Mouse (Mus musculus): ENCODE results near the gene Lrrc29. TPM values are rescaled to one million over a fixed set of nuclear protein-coding genes. Genes with fewer than 3 reads are reported as not detected.

The Lrrc29 gene
- polyA plus RNA-seq, 1 experiment from 2014 or later = 1.3 TPM

DNA sequence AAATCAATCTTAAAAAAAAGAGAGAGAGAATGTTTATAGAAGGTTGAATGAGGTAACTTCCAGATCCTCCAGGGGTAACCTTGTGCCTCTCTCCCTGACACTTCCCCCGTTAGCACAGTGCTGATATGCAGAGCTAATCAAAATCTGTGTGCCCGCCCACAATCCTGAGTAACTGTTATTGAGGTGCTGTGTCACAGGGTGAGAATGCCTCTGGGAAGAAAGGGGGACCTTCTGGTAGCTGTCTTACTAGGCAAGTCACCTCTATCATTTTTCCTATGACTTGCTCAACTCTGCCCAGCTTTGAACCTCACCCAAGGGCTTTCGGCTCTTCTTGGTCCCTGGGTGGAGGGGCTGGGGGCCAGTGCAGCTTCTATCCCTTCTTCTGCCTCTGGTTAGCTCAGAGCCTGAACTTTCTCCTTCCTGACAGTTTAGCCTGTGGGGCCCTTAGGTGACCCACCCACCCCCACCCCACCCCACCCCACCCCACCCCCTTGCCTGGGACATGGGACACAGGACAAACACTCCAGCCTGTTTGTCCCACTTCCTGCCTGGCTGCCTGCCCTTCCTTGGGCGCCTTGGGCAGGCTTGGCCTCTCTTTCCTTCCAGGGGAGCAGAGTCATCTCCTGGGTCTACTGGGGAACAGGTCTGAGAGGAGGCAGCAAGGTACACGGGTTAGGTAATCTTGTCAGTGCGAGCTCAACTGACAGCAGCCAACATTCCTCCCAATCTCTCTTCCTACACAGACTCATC lies 14.0 kb upstream of the Lrrc29 start:
- H3K4me3 ChIP-seq = no peak overlapping the region
- H3K9me3 ChIP-seq = no peaks in the 10 kb centered on the region
- no peak for DNase-seq (ENCODE audit: low spot score)
- peaks cover 27% of the 10 kb centered on the region for H3K4me1 ChIP-seq
- no peak overlapping the region for H3K27ac ChIP-seq (replicated peaks)
- H3K27me3 ChIP-seq (replicated peaks; ENCODE audit: low read depth, poor library complexity, severe bottlenecking) = 0 out of 2 replicates have a peak, but pooled peaks cover 3% of the 10 kb centered on the region
- H3K36me3 ChIP-seq (replicated peaks) = peaks cover 45% of the 10 kb centered on the region
- WGBS = 81% methylated on average over 6 of the region's 6 CpGs

DNA sequence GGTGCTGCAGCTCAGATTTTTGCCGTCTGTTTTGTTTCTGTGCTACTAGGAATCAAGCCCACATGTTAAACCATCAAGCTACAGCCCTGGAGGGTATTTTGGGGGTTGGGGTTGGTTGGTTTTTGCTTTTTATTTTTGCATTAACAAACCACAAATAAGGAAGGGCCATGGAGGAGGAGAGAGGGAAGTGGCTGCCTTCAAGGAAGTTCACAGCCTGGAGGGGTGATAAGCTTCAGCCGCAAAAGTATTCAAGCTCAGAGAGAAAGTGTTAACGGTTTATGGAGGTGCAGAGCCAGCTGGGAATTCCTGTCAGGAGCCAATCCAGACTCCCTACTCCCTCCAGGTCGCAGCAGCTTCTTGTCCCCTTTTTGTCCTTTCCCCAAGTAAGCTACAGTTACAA lies 12.9 kb upstream of the Lrrc29 start:
- no peak for DNase-seq (ENCODE audit: low spot score)
- Histone ChIP-seq H3K9me3 (no peaks in the 10 kb centered on the region), H3K27me3 (replicated peaks; ENCODE audit: low read depth, poor library complexity, severe bottlenecking) (0 out of 2 replicates have a peak, but pooled peaks cover 3% of the 10 kb centered on the region), H3K27ac (replicated peaks) (no peak overlapping the region; the same call in 1 of the 2 replicates), H3K4me3 (no peak overlapping the region), H3K36me3 (replicated peaks) (peaks cover 55% of the 10 kb centered on the region), H3K4me1 (peaks cover 18% of the 10 kb centered on the region)
- WGBS = 54% methylated on average over 4 of the region's 4 CpGs

GRCm38 (mm10) chr8:105336373-105337130 lies 10.5 kb upstream of the Lrrc29 start:
- no peak for DNase-seq (ENCODE audit: low spot score)
- H3K27ac ChIP-seq (replicated peaks) = no peak overlapping the region
- peaks cover 77% of the 10 kb centered on the region for H3K36me3 ChIP-seq (replicated peaks)
- no peak overlapping the region for H3K4me3 ChIP-seq
- H3K27me3 ChIP-seq (replicated peaks; ENCODE audit: low read depth, poor library complexity, severe bottlenecking) = 0 out of 2 replicates have a peak, but pooled peaks cover 3% of the 10 kb centered on the region
- no peaks in the 10 kb centered on the region for H3K9me3 ChIP-seq
- WGBS = 50% methylated on average over 32 of the region's 32 CpGs
- peaks cover 17% of the 10 kb centered on the region for H3K4me1 ChIP-seq

GRCm38 (mm10) chr8:105332523-105332922 lies 6.4 kb upstream of the Lrrc29 start:
- DNase-seq (ENCODE audit: low spot score) = no peak
- H3K4me3 ChIP-seq = no peak overlapping the region

GRCm38 (mm10) chr8:105331931-105332330 lies 5.9 kb upstream of the Lrrc29 start:
- no peak overlapping the region for H3K27ac ChIP-seq (replicated peaks)
- WGBS = 93% methylated on average over 9 of the region's 9 CpGs
- H3K4me1 ChIP-seq = peaks cover 7% of the 10 kb centered on the region
- no peak for DNase-seq (ENCODE audit: low spot score)
- H3K36me3 ChIP-seq (replicated peaks) = peaks cover 95% of the 10 kb centered on the region
- no peak overlapping the region for H3K4me3 ChIP-seq
- H3K9me3 ChIP-seq = no peaks in the 10 kb centered on the region
- H3K27me3 ChIP-seq (replicated peaks; ENCODE audit: low read depth, poor library complexity, severe bottlenecking) = no peaks in the 10 kb centered on the region

More at GRCm38 (mm10) chr8:105332523-105332922, 6.4 kb upstream of the Lrrc29 start:
- Histone ChIP-seq H3K9me3 (no peaks in the 10 kb centered on the region), H3K27ac (replicated peaks) (no peak overlapping the region), H3K36me3 (replicated peaks) (peaks cover 98% of the 10 kb centered on the region), H3K4me1 (peaks cover under 1% of the 10 kb centered on the region), H3K27me3 (replicated peaks; ENCODE audit: low read depth, poor library complexity, severe bottlenecking) (0 out of 2 replicates have a peak, but pooled peaks cover 3% of the 10 kb centered on the region)
- WGBS = 73% methylated on average over 2 of the region's 2 CpGs

DNA sequence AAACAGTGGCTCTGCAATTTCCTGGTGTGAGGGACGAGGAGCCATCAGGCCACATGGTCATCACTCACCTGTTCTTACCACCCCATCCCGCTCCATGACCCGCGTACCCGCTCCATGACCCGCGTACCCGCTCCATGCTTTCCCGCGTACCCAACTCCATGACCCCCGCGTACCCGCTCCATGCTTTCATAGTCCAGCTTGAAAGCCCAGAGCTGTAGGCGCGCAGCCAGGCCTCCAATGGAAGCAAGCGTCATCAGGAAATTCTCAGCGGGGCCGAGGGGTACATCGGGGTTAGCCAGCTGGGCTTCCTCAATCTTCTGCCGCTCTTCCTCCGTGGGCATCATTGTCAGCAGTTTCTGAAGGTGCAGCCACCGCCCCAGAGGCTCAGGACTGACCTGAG lies 5.4 kb upstream of the Lrrc29 start:
- WGBS = 94% methylated on average over 22 of the region's 22 CpGs
- peaks cover 90% of the 10 kb centered on the region for H3K36me3 ChIP-seq (replicated peaks)

GRCm38 (mm10) chr8:105330325-105330724 lies 4.2 kb upstream of the Lrrc29 start:
- Histone ChIP-seq H3K36me3 (replicated peaks) (peaks cover 79% of the 10 kb centered on the region), H3K9me3 (no peaks in the 10 kb centered on the region), H3K27me3 (replicated peaks; ENCODE audit: low read depth, poor library complexity, severe bottlenecking) (no peaks in the 10 kb centered on the region), H3K4me3 (no peak overlapping the region), H3K27ac (replicated peaks) (no peak overlapping the region), H3K4me1 (peaks cover 13% of the 10 kb centered on the region)
- DNase-seq (ENCODE audit: low spot score) = no peak
- 95% methylated on average over 12 of the region's 12 CpGs for WGBS

More for the DNA sequence above, 5.4 kb upstream of the Lrrc29 start:
- Histone ChIP-seq H3K9me3 (no peaks in the 10 kb centered on the region), H3K27me3 (replicated peaks; ENCODE audit: low read depth, poor library complexity, severe bottlenecking) (no peaks in the 10 kb centered on the region), H3K4me1 (peaks cover 9% of the 10 kb centered on the region), H3K4me3 (no peak overlapping the region), H3K27ac (replicated peaks) (no peak overlapping the region)
- no peak for DNase-seq (ENCODE audit: low spot score)

DNA sequence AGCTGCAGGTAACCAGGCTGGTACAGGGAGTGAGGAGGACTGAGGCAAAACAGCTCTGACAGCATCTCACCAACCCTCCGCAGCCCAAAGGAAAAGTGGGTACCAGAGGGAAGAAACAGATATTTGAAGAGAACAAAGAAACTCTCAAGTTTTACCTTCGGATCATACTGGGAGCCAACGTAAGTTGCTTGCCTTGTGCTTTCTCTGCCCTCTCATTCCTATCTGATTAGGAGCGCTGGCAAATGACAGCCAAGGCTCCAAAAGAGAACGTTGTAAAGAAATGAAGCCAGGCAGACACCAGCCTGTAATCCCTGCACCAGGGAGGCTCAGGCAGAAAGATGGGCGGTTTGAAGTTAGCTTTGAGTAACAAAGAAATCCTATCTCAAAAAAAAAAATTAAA lies 890 bp upstream of the Lrrc29 start:
- Histone ChIP-seq H3K36me3 (replicated peaks) (peaks cover 55% of the 10 kb centered on the region), H3K4me3 (peak overlapping the region; percentile 84), H3K27me3 (replicated peaks; ENCODE audit: low read depth, poor library complexity, severe bottlenecking) (no peaks in the 10 kb centered on the region), H3K9me3 (no peaks in the 10 kb centered on the region), H3K27ac (replicated peaks) (peak overlapping the region; percentile 88), H3K4me1 (peaks cover 21% of the 10 kb centered on the region)
- 45% methylated on average over 6 of the region's 6 CpGs for WGBS
- no peak for DNase-seq (ENCODE audit: low spot score)

GRCm38 (mm10) chr8:105325641-105326093 lies 411 bp downstream of the Lrrc29 start:
- peaks cover 21% of the 10 kb centered on the region for H3K4me1 ChIP-seq
- H3K27ac ChIP-seq (replicated peaks) = peak overlapping the region; percentile 88
- peak overlapping the region; percentile 84 for H3K4me3 ChIP-seq
- H3K27me3 ChIP-seq (replicated peaks; ENCODE audit: low read depth, poor library complexity, severe bottlenecking) = no peaks in the 10 kb centered on the region
- WGBS = under 1% methylated on average over 12 of the region's 12 CpGs
- DNase-seq (ENCODE audit: low spot score) = no peak
- H3K9me3 ChIP-seq = no peaks in the 10 kb centered on the region
- peaks cover 42% of the 10 kb centered on the region for H3K36me3 ChIP-seq (replicated peaks)

GRCm38 (mm10) chr8:105323183-105323582 lies 2.9 kb downstream of the Lrrc29 start:
- WGBS = 89% methylated on average over 4 of the region's 4 CpGs
- H3K36me3 ChIP-seq (replicated peaks) = peaks cover 38% of the 10 kb centered on the region

DNA sequence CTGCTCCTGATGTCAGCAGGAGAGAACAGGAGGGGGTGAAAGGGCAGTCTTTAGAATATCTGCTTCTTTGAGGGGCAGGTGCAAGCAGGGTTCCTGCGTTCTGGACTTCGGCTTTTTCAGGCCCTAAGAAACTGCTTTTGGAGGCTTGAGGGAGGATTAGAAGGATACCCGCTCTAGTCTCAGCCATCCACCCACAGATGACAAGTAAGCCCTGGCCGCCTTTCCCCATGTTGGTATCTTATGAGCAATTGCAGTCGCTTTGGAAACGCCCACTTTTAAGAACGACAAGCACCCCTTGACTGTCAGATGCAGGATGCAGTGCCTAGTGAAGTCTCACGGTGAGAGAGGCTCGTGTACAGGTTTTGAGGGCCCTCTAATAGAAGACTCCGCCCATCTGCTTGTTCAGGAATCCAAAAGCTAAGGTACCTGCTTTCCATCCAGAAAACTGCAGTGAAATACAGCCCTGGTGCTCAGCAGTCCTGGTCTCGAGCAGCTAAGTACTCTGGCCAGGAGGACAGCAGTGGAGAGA lies 7.4 kb downstream of the Lrrc29 start:
- no peaks in the 10 kb centered on the region for H3K9me3 ChIP-seq
- no peak overlapping the region for H3K4me3 ChIP-seq
- no peaks in the 10 kb centered on the region for H3K27me3 ChIP-seq (replicated peaks; ENCODE audit: low read depth, poor library complexity, severe bottlenecking)
- peaks cover 4% of the 10 kb centered on the region for H3K4me1 ChIP-seq
- no peak for DNase-seq (ENCODE audit: low spot score)
- H3K36me3 ChIP-seq (replicated peaks) = peaks cover 69% of the 10 kb centered on the region
- WGBS = 81% methylated on average over 11 of the region's 11 CpGs
- no peak overlapping the region for H3K27ac ChIP-seq (replicated peaks)

More at GRCm38 (mm10) chr8:105323183-105323582, 2.9 kb downstream of the Lrrc29 start:
- Histone ChIP-seq H3K4me1 (peaks cover 21% of the 10 kb centered on the region), H3K9me3 (no peaks in the 10 kb centered on the region), H3K27me3 (replicated peaks; ENCODE audit: low read depth, poor library complexity, severe bottlenecking) (no peaks in the 10 kb centered on the region), H3K27ac (replicated peaks) (no peak overlapping the region), H3K4me3 (no peak overlapping the region)
- no peak for DNase-seq (ENCODE audit: low spot score)

DNA sequence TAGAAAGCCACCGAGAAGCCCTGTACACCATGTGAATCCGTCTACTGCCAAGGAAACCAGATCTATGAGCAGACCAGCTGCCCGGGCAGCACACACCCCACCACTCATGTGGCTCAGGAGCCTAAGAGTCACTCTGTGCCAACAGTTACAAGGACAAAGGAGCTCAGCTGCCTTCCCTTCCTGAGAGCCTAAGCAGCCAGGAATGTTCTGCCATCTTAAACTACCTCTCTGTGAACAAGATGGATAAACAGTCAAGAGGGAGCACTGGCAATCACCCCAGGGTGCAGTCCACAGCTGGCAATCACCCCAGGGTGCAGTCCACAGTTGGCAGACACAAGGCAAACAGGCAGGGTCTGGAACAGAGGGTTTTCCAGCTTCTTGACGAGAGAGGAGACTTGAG lies 8.1 kb downstream of the Lrrc29 start:
- H3K36me3 ChIP-seq (replicated peaks) = peaks cover 73% of the 10 kb centered on the region

More for the DNA sequence above, 8.1 kb downstream of the Lrrc29 start:
- peaks cover 6% of the 10 kb centered on the region for H3K4me1 ChIP-seq
- no peaks in the 10 kb centered on the region for H3K27me3 ChIP-seq (replicated peaks; ENCODE audit: low read depth, poor library complexity, severe bottlenecking)
- H3K4me3 ChIP-seq = no peak overlapping the region
- H3K9me3 ChIP-seq = no peaks in the 10 kb centered on the region
- DNase-seq (ENCODE audit: low spot score) = no peak
- 88% methylated on average over 4 of the region's 4 CpGs for WGBS
- H3K27ac ChIP-seq (replicated peaks) = no peak overlapping the region

Measured in embryonic facial prominence, embryonic 10.5 days (tissue).